Mouse (Mus musculus) myocyte (in vitro differentiated cells): Measurements from ENCODE around the gene 4930404N11Rik.

Experiments
- E2F4 ChIP-seq: IDR thresholded peaks from one replicate; pipeline ENCODE4 v1.6.1; 2011; ENCODE audit warnings: mild to moderate bottlenecking, control low read depth, moderate library complexity; ENCODE audit not compliant: insufficient read depth
- POLR2A ChIP-seq: IDR thresholded peaks from one replicate; pipeline ENCODE4 v1.6.1; 2011; ENCODE audit warnings: low read depth, mild to moderate bottlenecking, control low read depth, moderate library complexity; ENCODE audit not compliant: insufficient read length
- TCF12 ChIP-seq: IDR thresholded peaks from one replicate; pipeline ENCODE4 v1.6.1; 2011; ENCODE audit warnings: mild to moderate bottlenecking, control low read depth; ENCODE audit not compliant: poor library complexity, insufficient read depth, severe bottlenecking

DNA sequence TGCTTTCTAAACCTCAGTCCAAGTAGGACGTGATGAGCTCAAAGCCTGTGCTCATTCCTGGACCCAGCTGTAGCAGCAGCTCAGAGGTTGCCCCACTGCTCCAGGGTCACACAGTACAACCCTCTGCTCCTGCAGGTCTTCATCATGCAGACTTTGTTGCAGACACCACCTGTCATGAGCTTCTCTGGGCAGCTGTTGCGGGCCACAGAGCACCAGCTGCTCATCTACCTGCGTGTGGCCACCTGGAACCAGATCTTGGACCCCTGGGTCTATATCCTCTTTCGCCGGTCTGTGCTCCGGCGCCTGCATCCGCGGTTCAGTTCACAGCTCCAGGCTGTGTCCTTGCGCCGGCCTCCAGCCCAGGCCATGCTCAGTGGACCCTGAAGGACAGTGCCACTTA is 31.3 kb downstream of the 4930404N11Rik start:
- TF ChIP-seq TCF12 (no peak), E2F4 (no peak), POLR2A (no peak)
